Mouse (Mus musculus) bone marrow, adult 2 months (tissue): ENCODE results near the gene Camkmt.

Experiments
- CTCF ChIP-seq: fragments of 200-500 bp; IDR thresholded peaks from 2 replicates; pipeline ENCODE4 v1.5.1; 2011; ENCODE audit warnings: low read length, control low read depth; ENCODE audit not compliant: control insufficient read depth, insufficient read depth
- POLR2A ChIP-seq: fragments of 200-500 bp; IDR thresholded peaks from 2 replicates; pipeline ENCODE4 v1.6.1; 2011; ENCODE audit warnings: low read depth, mild to moderate bottlenecking, control low read depth, low read length, borderline replicate concordance; ENCODE audit not compliant: control insufficient read depth

DNA sequence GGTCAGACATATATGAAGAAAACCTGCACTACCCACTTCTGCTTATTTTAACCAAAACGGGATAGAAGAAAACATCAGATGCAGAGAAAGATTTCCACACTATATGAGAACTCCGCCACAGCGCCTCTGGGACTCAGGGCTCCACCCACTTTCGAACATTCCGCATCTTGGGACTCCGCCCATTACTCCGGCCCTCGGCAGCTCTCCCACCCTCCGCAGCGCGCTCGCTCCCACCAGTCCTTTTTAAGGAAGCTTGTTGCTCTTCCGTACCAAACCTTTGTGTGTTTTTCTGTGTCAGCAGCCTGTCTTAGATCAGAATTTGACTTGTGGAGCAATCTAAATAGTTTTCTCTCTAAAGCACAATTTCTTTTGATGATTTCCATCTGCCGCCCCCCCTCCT, 367.7 kb downstream of the Camkmt start:
- no peak for TF ChIP-seq CTCF
- TF ChIP-seq POLR2A = no peak
